Mouse (Mus musculus) stomach, postnatal 0 days (tissue): ENCODE measurements around the gene Slc38a7.

ENCODE experiments used
- CTCF ChIP-seq: IDR thresholded peaks from 2 replicates; pipeline ENCODE4 v1.5.1; 2016; ENCODE audit warnings: antibody characterized with exemption, low read depth, mild to moderate bottlenecking, moderate library complexity
- EP300 ChIP-seq: optimal IDR thresholded peaks from 2 replicates; pipeline ENCODE3; 2016; ENCODE audit warnings: antibody characterized with exemption

- no peak for TF ChIP-seq CTCF
- TF ChIP-seq EP300, result no peak
These were observed 43.2 kb downstream of the Slc38a7 start for GRCm38 (mm10) chr8:95810184-95810591.
